Mouse (Mus musculus): ENCODE measurements around the gene Arid4a. TPM values are rescaled to one million over a fixed set of nuclear protein-coding genes. Genes with fewer than 3 reads are reported as not detected.
"Not testable (repeated sequence)": the region's sequence is repeated elsewhere in the genome, so short reads cannot be mapped to it uniquely, and the experiment has no call there.

Arid4a gene
- polyA plus RNA-seq, 1 experiment from 2014 or later, result 35.7 TPM

DNA sequence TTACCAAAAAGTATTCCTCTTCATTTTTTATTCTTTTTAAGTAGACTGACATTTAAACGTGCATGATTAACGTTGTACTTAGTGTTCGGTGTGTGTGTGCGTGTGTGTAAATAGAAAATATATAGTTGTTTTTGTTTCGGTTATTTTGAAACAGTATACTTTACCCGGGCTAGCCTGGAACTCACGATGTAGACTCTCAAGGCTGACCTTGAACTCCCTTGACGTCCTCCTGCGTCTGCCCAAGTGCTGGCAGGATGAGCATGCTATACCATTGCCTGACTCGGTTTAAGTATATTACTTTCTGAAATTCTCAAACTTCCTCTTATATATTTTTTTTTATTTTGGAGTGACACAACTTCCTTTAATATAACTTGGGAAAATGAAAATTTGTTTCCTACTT is 2.0 kb downstream of the Arid4a start:
- WGBS, result 86% methylated on average over 10 of the region's 10 CpGs
- H3K4me2 ChIP-seq (ENCODE audit: low read depth, low read length, severe bottlenecking), result no peak overlapping the region
- H3K4me1 ChIP-seq (replicated peaks; ENCODE audit: control insufficient read depth, insufficient read depth, low read length), result peaks cover 5% of the 10 kb centered on the region; the same call in 1 of the 2 replicates
- no peak overlapping the region for H3K27ac ChIP-seq (ENCODE audit: low read depth, low read length)
- ATAC-seq (replicated peaks; ENCODE audit: low FRiP score) (no peak), DNase-seq (ENCODE audit: low spot score) (no peak)
- no peaks in the 10 kb centered on the region; the same call in 1 of the 2 replicates for H3K36me3 ChIP-seq (ENCODE audit: control insufficient read depth, insufficient read depth, low read length)
- no peaks in the 10 kb centered on the region for H3K9me3 ChIP-seq (ENCODE audit: control insufficient read depth, low read length)
- no peak overlapping the region for H3K4me3 ChIP-seq (ENCODE audit: low read depth, low read length)
- no peaks in the 10 kb centered on the region for H3K27me3 ChIP-seq (ENCODE audit: control insufficient read depth, insufficient read depth, low read length)
- no peak overlapping the region for H3K9ac ChIP-seq (ENCODE audit: low read length)

DNA sequence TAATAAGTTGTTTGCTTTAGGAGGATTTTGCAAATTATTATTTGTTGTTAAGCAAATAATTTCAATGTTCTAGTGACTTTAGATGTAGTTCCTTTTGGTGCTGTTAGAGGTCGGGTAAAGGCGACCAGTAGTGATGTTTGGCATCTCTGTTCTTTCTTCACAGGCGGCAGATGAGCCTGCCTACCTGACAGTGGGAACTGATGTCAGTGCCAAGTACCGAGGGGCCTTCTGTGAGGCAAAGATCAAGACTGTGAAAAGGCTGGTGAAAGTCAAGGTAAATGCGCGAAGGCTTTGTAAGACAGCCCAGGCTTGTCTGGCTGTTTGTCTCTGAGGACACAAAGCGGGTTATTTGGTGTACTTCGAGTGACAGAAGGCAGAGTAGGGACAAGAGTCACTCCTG is 3.4 kb downstream of the Arid4a start:
- H3K4me3 ChIP-seq (ENCODE audit: low read depth, low read length), result no peak overlapping the region
- no peak overlapping the region for H3K9ac ChIP-seq (ENCODE audit: low read length)
- WGBS, result 94% methylated on average over 8 of the region's 8 CpGs

DNA sequence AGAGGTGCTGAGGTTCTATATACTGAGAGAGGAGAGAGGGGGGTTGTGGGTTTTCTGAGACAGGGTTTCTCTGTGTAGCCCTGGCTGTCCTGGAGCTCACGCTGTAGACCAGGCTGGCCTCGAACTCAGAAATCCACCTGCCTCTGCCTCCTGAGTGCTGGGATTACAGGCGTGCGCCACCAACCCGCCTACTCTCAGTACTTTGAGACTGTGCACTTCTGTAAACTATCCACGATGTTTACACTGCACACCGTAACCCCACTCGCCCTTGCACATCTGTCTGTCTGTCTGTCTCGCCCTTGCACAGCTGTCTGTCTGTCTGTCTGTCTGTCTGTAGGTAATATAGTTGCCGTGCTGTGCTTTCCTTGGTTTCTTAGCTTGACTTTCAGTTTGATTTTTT is 8.6 kb downstream of the Arid4a start:
- Histone ChIP-seq H3K9me3 (ENCODE audit: control insufficient read depth, low read length) (no peaks in the 10 kb centered on the region), H3K36me3 (ENCODE audit: control insufficient read depth, insufficient read depth, low read length) (peaks cover 2% of the 10 kb centered on the region; the same call in 1 of the 2 replicates), H3K27ac (ENCODE audit: low read depth, low read length) (no peak overlapping the region), H3K27me3 (ENCODE audit: control insufficient read depth, insufficient read depth, low read length) (no peaks in the 10 kb centered on the region), H3K9ac (ENCODE audit: low read length) (no peak overlapping the region), H3K4me3 (ENCODE audit: low read depth, low read length) (no peak overlapping the region), H3K4me2 (ENCODE audit: low read depth, low read length, severe bottlenecking) (no peak overlapping the region), H3K4me1 (replicated peaks; ENCODE audit: control insufficient read depth, insufficient read depth, low read length) (no peaks in the 10 kb centered on the region)
- no peak for DNase-seq (ENCODE audit: low spot score)
- WGBS, result 92% methylated on average over 10 of the region's 10 CpGs
- no peak for ATAC-seq (replicated peaks; ENCODE audit: low FRiP score)

More for the DNA sequence above, 3.4 kb downstream of the Arid4a start:
- Histone ChIP-seq H3K9me3 (ENCODE audit: control insufficient read depth, low read length) (no peaks in the 10 kb centered on the region), H3K36me3 (ENCODE audit: control insufficient read depth, insufficient read depth, low read length) (no peaks in the 10 kb centered on the region; the same call in 1 of the 2 replicates), H3K27me3 (ENCODE audit: control insufficient read depth, insufficient read depth, low read length) (no peaks in the 10 kb centered on the region), H3K27ac (ENCODE audit: low read depth, low read length) (no peak overlapping the region), H3K4me2 (ENCODE audit: low read depth, low read length, severe bottlenecking) (no peak overlapping the region), H3K4me1 (replicated peaks; ENCODE audit: control insufficient read depth, insufficient read depth, low read length) (peaks cover 2% of the 10 kb centered on the region; the same call in 1 of the 2 replicates)
- ATAC-seq (replicated peaks; ENCODE audit: low FRiP score) (no peak), DNase-seq (ENCODE audit: low spot score) (no peak)

DNA sequence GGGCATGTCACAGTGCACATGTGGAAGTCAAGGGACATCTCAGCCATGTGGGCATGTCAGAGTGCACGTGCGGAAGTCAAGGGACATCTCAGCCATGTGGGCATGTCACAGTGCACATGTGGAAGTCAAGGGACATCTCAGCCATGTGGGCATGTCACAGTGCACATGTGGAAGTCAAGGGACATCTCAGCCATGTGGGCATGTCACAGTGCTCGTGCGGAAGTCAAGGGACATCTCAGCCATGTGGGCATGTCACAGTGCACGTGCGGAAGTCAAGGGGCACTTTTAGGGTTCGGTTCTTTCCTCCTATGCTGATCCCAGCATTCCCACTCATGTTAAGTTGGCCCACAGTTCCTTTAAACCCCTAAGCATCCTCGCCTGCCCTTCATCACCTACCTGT is 12.5 kb downstream of the Arid4a start:
- H3K9me3 ChIP-seq (ENCODE audit: control insufficient read depth, low read length); H3K4me1 ChIP-seq (replicated peaks; ENCODE audit: control insufficient read depth, insufficient read depth, low read length); H3K4me2 ChIP-seq (ENCODE audit: low read depth, low read length, severe bottlenecking); H3K4me3 ChIP-seq (ENCODE audit: low read depth, low read length); ATAC-seq (replicated peaks; ENCODE audit: low FRiP score); DNase-seq (ENCODE audit: low spot score); H3K27ac ChIP-seq (ENCODE audit: low read depth, low read length); H3K36me3 ChIP-seq (ENCODE audit: control insufficient read depth, insufficient read depth, low read length); H3K27me3 ChIP-seq (ENCODE audit: control insufficient read depth, insufficient read depth, low read length); H3K9ac ChIP-seq (ENCODE audit: low read length): not testable (repeated sequence)
- WGBS, result 94% methylated on average over 8 of the region's 8 CpGs

DNA sequence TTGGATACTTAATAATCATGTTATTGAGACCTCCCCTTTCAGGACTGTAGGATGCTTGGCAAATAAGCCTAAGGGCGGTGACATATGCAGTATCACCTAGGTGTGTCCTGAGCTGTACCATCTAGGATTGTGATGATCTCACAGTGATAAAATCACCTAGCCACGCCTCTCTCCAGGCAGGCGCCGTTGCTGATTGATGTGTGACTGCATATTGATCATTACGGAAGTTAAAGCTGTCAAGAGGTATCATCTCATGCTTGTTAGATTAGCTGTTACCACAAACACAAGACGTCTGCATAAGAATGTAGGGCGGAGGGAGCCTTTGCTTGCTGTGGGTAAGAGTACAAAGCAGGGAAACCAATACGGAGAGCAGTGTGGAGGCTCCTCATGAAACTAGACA is 14.5 kb downstream of the Arid4a start:
- ATAC-seq (replicated peaks; ENCODE audit: low FRiP score), result no peak

DNA sequence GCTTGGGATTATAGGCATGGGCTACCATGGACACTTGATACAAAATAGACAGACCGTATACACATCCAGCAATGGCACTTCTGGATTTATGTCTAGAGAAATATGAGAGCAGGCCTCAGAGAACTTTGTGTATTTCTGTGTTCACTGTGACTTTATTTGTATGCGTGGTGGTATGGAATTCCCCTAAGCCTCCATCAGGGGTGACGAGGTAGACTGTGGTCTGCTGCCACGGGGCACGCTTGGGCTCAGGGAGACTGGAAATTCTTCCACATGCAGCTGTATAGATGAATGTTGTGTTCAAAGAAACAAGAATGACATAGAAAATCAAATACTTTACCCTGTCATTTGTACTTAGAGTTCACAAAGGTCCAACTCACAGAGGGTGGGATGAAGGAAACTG is 14.9 kb downstream of the Arid4a start:
- no peaks in the 10 kb centered on the region for H3K27me3 ChIP-seq (ENCODE audit: control insufficient read depth, insufficient read depth, low read length)
- no peaks in the 10 kb centered on the region for H3K4me1 ChIP-seq (replicated peaks; ENCODE audit: control insufficient read depth, insufficient read depth, low read length)
- no peak overlapping the region for H3K27ac ChIP-seq (ENCODE audit: low read depth, low read length)
- no peak overlapping the region for H3K4me2 ChIP-seq (ENCODE audit: low read depth, low read length, severe bottlenecking)
- H3K9ac ChIP-seq (ENCODE audit: low read length), result no peak overlapping the region
- no peak for ATAC-seq (replicated peaks; ENCODE audit: low FRiP score)
- H3K36me3 ChIP-seq (ENCODE audit: control insufficient read depth, insufficient read depth, low read length), result peaks cover 2% of the 10 kb centered on the region; the same call in 1 of the 2 replicates
- H3K4me3 ChIP-seq (ENCODE audit: low read depth, low read length), result no peak overlapping the region
- DNase-seq (ENCODE audit: low spot score), result no peak
- WGBS, result 94% methylated on average over 5 of the region's 5 CpGs
- no peaks in the 10 kb centered on the region for H3K9me3 ChIP-seq (ENCODE audit: control insufficient read depth, low read length)

More for the DNA sequence above, 14.5 kb downstream of the Arid4a start:
- 90% methylated on average over 8 of the region's 8 CpGs for WGBS
- DNase-seq (ENCODE audit: low spot score), result no peak
- H3K4me2 ChIP-seq (ENCODE audit: low read depth, low read length, severe bottlenecking), result no peak overlapping the region
- H3K9me3 ChIP-seq (ENCODE audit: control insufficient read depth, low read length), result no peaks in the 10 kb centered on the region
- H3K9ac ChIP-seq (ENCODE audit: low read length), result no peak overlapping the region
- no peak overlapping the region for H3K27ac ChIP-seq (ENCODE audit: low read depth, low read length)
- no peaks in the 10 kb centered on the region for H3K27me3 ChIP-seq (ENCODE audit: control insufficient read depth, insufficient read depth, low read length)
- no peak overlapping the region for H3K4me3 ChIP-seq (ENCODE audit: low read depth, low read length)
- H3K4me1 ChIP-seq (replicated peaks; ENCODE audit: control insufficient read depth, insufficient read depth, low read length), result no peaks in the 10 kb centered on the region
- peaks cover 4% of the 10 kb centered on the region; the same call in 1 of the 2 replicates for H3K36me3 ChIP-seq (ENCODE audit: control insufficient read depth, insufficient read depth, low read length)

DNA sequence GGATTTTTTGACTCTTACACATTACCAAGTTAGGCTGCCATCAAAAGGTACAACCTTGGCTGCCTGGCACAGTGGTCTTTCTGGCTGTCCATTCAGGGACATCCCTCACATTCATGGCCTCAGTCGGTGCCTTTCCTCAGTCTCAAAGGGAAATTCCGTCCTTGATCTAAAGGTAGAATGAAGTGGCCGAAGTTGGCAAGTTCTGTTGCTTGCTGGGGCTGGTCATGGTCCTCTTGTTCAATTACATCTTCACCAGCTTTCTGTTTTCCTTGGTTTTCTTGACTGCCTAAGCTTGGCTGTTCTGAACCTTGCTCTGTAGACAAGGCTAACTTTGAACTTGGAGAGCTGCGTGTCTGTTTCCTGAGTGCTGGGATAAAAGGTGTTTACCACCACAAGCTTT is 20.0 kb downstream of the Arid4a start:
- Histone ChIP-seq H3K36me3 (ENCODE audit: control insufficient read depth, insufficient read depth, low read length) (no peaks in the 10 kb centered on the region), H3K27me3 (ENCODE audit: control insufficient read depth, insufficient read depth, low read length) (no peaks in the 10 kb centered on the region), H3K9me3 (ENCODE audit: control insufficient read depth, low read length) (no peaks in the 10 kb centered on the region), H3K9ac (ENCODE audit: low read length) (no peak overlapping the region), H3K4me2 (ENCODE audit: low read depth, low read length, severe bottlenecking) (no peak overlapping the region), H3K4me3 (ENCODE audit: low read depth, low read length) (no peak overlapping the region), H3K27ac (ENCODE audit: low read depth, low read length) (no peak overlapping the region), H3K4me1 (replicated peaks; ENCODE audit: control insufficient read depth, insufficient read depth, low read length) (no peaks in the 10 kb centered on the region)
- WGBS, result 87% methylated on average over 4 of the region's 4 CpGs
- DNase-seq (ENCODE audit: low spot score) (no peak), ATAC-seq (replicated peaks; ENCODE audit: low FRiP score) (no peak)

DNA sequence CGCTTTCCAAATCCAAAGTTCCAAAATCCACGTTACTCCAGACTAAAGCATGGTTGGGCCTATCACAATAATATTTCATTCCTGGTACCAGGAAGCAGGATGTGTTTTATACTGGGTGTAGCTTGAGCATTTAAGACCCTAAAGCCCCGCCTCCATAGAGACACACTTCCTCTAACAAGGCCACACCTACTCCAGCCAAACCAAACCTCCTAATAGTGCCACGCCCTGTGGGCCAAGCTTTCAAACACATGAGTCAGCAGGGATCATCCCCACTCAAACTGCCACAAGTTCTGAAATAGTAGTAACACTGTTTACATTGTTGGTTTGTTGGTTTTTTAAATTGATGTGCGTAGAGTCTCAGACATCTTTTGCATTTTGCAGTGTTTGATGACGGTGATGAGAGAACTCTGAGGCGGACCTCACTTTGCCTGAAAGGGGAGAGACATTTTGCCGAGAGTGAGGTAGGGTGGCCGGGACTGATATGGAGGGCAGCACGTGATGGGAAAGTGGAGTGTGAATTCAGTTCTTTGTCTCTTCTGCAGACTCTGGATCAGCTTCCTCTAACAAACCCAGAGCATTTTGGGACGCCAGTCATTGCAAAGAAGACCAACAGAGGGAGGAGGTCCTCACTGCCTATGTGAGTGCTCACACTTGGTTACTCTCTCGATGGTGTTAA is 21.1 kb downstream of the Arid4a start:
- Histone ChIP-seq H3K4me3 (ENCODE audit: low read depth, low read length) (no peak overlapping the region), H3K4me2 (ENCODE audit: low read depth, low read length, severe bottlenecking) (no peak overlapping the region), H3K9ac (ENCODE audit: low read length) (no peak overlapping the region), H3K36me3 (ENCODE audit: control insufficient read depth, insufficient read depth, low read length) (no peaks in the 10 kb centered on the region; the same call in 1 of the 2 replicates), H3K4me1 (replicated peaks; ENCODE audit: control insufficient read depth, insufficient read depth, low read length) (no peaks in the 10 kb centered on the region), H3K27ac (ENCODE audit: low read depth, low read length) (no peak overlapping the region), H3K9me3 (ENCODE audit: control insufficient read depth, low read length) (no peaks in the 10 kb centered on the region), H3K27me3 (ENCODE audit: control insufficient read depth, insufficient read depth, low read length) (no peaks in the 10 kb centered on the region)
- DNase-seq (ENCODE audit: low spot score), result no peak
- no peak for ATAC-seq (replicated peaks; ENCODE audit: low FRiP score)
- 93% methylated on average over 12 of the region's 12 CpGs for WGBS

DNA sequence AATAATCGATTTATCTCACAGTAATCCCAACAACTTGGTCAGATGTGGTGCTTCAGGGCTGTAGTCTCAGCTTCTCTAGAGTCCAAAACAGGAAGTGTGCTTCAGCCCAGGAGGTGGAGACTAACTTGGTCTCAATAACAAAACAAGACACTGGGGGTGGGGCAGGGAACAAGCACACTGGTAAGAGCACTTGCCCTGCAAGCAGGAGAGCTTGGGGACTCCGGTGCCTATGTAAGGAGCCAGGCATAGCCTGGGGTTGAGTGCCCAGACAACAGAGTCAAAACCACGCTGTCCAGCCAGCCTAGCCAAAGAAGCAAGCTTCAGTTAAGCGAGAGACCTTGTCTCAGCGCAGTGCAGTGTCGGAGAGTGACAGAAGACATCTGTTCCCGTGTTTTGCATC is 24.7 kb downstream of the Arid4a start:
- Histone ChIP-seq H3K36me3 (ENCODE audit: control insufficient read depth, insufficient read depth, low read length) (no peaks in the 10 kb centered on the region; the same call in 1 of the 2 replicates), H3K4me3 (ENCODE audit: low read depth, low read length) (no peak overlapping the region), H3K27ac (ENCODE audit: low read depth, low read length) (no peak overlapping the region), H3K4me2 (ENCODE audit: low read depth, low read length, severe bottlenecking) (no peak overlapping the region), H3K9me3 (ENCODE audit: control insufficient read depth, low read length) (no peaks in the 10 kb centered on the region), H3K27me3 (ENCODE audit: control insufficient read depth, insufficient read depth, low read length) (no peaks in the 10 kb centered on the region), H3K9ac (ENCODE audit: low read length) (no peak overlapping the region), H3K4me1 (replicated peaks; ENCODE audit: control insufficient read depth, insufficient read depth, low read length) (no peaks in the 10 kb centered on the region)
- ATAC-seq (replicated peaks; ENCODE audit: low FRiP score) (no peak), DNase-seq (ENCODE audit: low spot score) (no peak)
- WGBS, result 95% methylated on average over 7 of the region's 7 CpGs

Data from forebrain, embryonic 11.5 days (tissue).